Mouse (Mus musculus): Measurements from ENCODE around the gene Ccer2. TPM values are rescaled to one million over a fixed set of nuclear protein-coding genes. Genes with fewer than 3 reads are reported as not detected.
A peak's percentile ranks its signal among the peaks of the same experiment; 100 is the strongest.

The Ccer2 gene
- total and polyA plus RNA-seq, 2 experiments from 2014 or later: not detected

GRCm38 (mm10) chr7:28801901-28802670 lies 46.1 kb downstream of the Ccer2 start:
- Histone ChIP-seq H3K36me3 (replicated peaks; ENCODE audit: control insufficient read depth, insufficient read depth, low read length) (no peaks in the 10 kb centered on the region), H3K4me1 (ENCODE audit: control insufficient read depth, insufficient read depth) (peaks cover 25% of the 10 kb centered on the region), H3K27me3 (ENCODE audit: control insufficient read depth, insufficient read depth, low read length) (no peaks in the 10 kb centered on the region), H3K4me3 (ENCODE audit: low read depth, low read length) (no peak overlapping the region), H3K27ac (ENCODE audit: low read depth) (peak overlapping the region; percentile 90), H3K4me2 (ENCODE audit: low read depth, low read length) (no peak overlapping the region), H3K9me3 (replicated peaks; ENCODE audit: control insufficient read depth, low read length) (no peaks in the 10 kb centered on the region), H3K9ac (replicated peaks; ENCODE audit: low read depth, low read length) (no peak overlapping the region)
- 24% methylated on average over 10 of the region's 10 CpGs for WGBS
- peak; percentile 74 for DNase-seq (ENCODE audit: low spot score)
- TF ChIP-seq CTCF (IDR thresholded peaks at IDR 0.05; ENCODE audit: low read depth) (no peak), EP300 (IDR thresholded peaks at IDR 0.05; ENCODE audit: low read depth) (0 out of 2 replicates have a peak, but pooled peaks have one; percentile 29)
- peak; percentile 53 for ATAC-seq (ENCODE audit: insufficient read depth, low read depth)

DNA sequence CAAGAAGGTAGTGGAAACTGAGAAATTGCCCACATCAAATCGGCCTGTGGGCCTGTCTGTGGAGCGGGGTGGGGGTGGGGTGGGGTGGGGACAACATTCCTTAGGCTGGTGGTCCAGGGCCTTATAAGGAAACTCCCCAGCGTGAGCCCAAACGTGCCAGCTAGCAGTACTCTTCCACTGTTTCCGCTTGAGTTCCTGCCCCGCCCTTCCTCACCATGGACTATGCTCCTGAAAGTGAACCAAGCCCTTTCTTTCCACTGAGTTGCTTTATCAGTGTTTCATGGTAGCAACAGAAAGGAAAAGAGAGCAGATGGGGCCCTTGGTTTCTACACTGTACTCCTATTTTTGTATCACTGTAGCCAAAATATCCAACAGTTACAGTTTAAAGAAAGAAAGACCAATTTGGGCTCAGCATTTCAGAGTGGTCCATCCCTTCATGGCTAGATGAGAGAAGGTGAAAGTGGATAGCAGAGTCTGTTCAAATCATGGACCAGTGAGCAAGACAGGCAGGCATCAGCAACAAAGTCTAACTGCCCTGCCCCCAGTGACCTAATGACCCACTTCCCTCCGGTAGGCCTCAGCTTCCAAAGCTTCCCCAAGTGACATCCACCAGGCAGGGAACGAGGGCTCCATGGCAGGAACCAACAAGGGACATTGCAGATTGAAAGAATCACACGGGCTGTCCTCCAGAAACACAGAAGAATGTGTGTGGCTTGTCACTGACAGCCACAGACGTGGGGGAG lies 47.0 kb downstream of the Ccer2 start:
- Histone ChIP-seq H3K9ac (replicated peaks; ENCODE audit: low read depth, low read length) (no peak overlapping the region), H3K4me3 (ENCODE audit: low read depth, low read length) (no peak overlapping the region)

DNA sequence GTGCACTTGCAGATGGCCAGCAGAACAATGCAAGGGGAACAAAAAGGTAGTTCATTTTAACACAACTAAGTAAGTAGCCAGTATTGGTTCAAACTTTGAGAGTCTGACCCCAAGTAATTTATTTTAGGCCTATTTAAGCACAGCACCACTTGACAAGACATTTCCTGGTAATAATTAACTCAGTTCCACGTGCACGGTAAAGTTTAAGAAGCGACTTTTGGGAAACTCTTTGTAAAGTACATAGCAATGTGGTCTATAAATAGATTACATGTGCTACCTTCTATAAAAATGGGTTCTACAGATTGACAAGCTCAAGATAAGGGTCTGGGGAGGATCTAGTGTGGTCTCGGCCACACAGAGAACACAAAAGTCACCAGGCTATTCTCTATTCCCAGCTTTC lies 47.8 kb downstream of the Ccer2 start:
- DNase-seq (ENCODE audit: low spot score) (no peak), ATAC-seq (ENCODE audit: insufficient read depth, low read depth) (no peak)
- Histone ChIP-seq H3K27me3 (ENCODE audit: control insufficient read depth, insufficient read depth, low read length) (no peaks in the 10 kb centered on the region), H3K4me2 (ENCODE audit: low read depth, low read length) (no peak overlapping the region), H3K9me3 (replicated peaks; ENCODE audit: control insufficient read depth, low read length) (no peaks in the 10 kb centered on the region), H3K4me1 (ENCODE audit: control insufficient read depth, insufficient read depth) (peaks cover 33% of the 10 kb centered on the region), H3K27ac (ENCODE audit: low read depth) (peak overlapping the region; percentile 90), H3K36me3 (replicated peaks; ENCODE audit: control insufficient read depth, insufficient read depth, low read length) (no peaks in the 10 kb centered on the region), H3K9ac (replicated peaks; ENCODE audit: low read depth, low read length) (no peak overlapping the region), H3K4me3 (ENCODE audit: low read depth, low read length) (no peak overlapping the region)
- WGBS: 36% methylated on average over 4 of the region's 4 CpGs
- TF ChIP-seq EP300 (IDR thresholded peaks at IDR 0.05; ENCODE audit: low read depth) (no peak), CTCF (IDR thresholded peaks at IDR 0.05; ENCODE audit: low read depth) (no peak)

More for the DNA sequence above, 47.0 kb downstream of the Ccer2 start:
- no peaks in the 10 kb centered on the region for H3K9me3 ChIP-seq (replicated peaks; ENCODE audit: control insufficient read depth, low read length)
- peak overlapping the region; percentile 90 for H3K27ac ChIP-seq (ENCODE audit: low read depth)
- peak; percentile 76 for DNase-seq (ENCODE audit: low spot score)
- peaks cover 30% of the 10 kb centered on the region for H3K4me1 ChIP-seq (ENCODE audit: control insufficient read depth, insufficient read depth)
- WGBS: 13% methylated on average over 10 of the region's 10 CpGs
- H3K27me3 ChIP-seq (ENCODE audit: control insufficient read depth, insufficient read depth, low read length): no peaks in the 10 kb centered on the region
- TF ChIP-seq CTCF (IDR thresholded peaks at IDR 0.05; ENCODE audit: low read depth): no peak
- TF ChIP-seq EP300 (IDR thresholded peaks at IDR 0.05; ENCODE audit: low read depth): no peak
- H3K36me3 ChIP-seq (replicated peaks; ENCODE audit: control insufficient read depth, insufficient read depth, low read length): no peaks in the 10 kb centered on the region
- peak; percentile 63 for ATAC-seq (ENCODE audit: insufficient read depth, low read depth)
- H3K4me2 ChIP-seq (ENCODE audit: low read depth, low read length): no peak overlapping the region

DNA sequence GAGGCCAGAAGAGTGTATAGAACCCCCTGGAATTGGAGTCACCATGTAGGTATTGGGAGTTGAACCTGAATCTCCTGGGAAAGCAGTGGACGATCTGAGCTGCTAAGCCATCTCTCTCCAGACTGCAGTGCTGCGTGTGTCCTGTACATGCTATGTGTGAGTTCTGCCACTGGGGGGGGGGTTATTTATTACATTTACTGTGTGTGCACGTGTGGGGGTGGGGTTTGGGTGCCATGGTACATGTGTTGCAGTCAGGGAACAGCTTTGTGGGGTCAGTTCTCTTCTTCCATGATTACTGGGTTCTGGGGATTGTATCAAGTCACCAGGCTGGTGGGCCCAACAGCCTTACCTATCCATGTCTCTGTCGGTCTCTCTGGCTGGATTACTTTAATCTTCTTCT lies 50.9 kb downstream of the Ccer2 start:
- ATAC-seq (ENCODE audit: insufficient read depth, low read depth) (no peak), DNase-seq (ENCODE audit: low spot score) (no peak)
- TF ChIP-seq CTCF (IDR thresholded peaks at IDR 0.05; ENCODE audit: low read depth) (no peak), EP300 (IDR thresholded peaks at IDR 0.05; ENCODE audit: low read depth) (no peak)
- peak overlapping the region; percentile 61; the same call in 1 of the 2 replicates for H3K27ac ChIP-seq (ENCODE audit: low read depth)
- no peak overlapping the region for H3K9ac ChIP-seq (replicated peaks; ENCODE audit: low read depth, low read length)
- no peak overlapping the region for H3K4me3 ChIP-seq (ENCODE audit: low read depth, low read length)
- 57% methylated on average over 4 of the region's 4 CpGs for WGBS
- H3K4me1 ChIP-seq (ENCODE audit: control insufficient read depth, insufficient read depth): peaks cover 34% of the 10 kb centered on the region
- no peaks in the 10 kb centered on the region for H3K9me3 ChIP-seq (replicated peaks; ENCODE audit: control insufficient read depth, low read length)
- H3K36me3 ChIP-seq (replicated peaks; ENCODE audit: control insufficient read depth, insufficient read depth, low read length): 0 out of 2 replicates have a peak, but pooled peaks cover under 1% of the 10 kb centered on the region
- H3K4me2 ChIP-seq (ENCODE audit: low read depth, low read length): no peak overlapping the region
- H3K27me3 ChIP-seq (ENCODE audit: control insufficient read depth, insufficient read depth, low read length): no peaks in the 10 kb centered on the region

DNA sequence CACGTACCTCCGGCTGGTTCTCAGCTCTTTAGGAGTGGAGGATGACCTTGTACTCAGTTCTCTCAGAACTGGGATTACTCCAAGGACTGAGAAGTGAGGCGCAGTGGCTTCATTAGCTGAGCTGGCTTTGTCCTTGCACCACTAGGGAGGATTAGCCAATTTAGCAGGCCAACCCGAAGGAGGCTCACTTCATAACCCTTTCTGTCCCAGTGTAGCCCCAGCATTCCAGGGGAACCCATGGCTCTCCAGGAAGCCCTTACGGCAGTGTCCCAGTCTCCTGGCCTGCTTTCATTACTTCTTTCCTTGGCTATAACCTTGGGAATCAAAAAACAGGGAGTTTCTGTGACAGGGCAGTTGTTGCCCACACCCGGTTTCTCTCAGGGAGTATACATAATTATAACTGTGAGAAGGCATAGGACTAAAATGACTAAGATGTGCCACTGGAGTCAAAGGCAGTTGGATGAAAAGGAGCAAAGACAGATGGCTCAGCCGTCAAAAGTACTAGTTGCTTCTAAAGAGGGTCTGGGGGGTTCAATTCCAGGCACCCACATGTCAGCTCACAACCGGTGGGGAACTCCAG lies 51.8 kb downstream of the Ccer2 start:
- ATAC-seq (ENCODE audit: insufficient read depth, low read depth) (no peak), DNase-seq (ENCODE audit: low spot score) (no peak)
- Histone ChIP-seq H3K9me3 (replicated peaks; ENCODE audit: control insufficient read depth, low read length) (no peaks in the 10 kb centered on the region), H3K27ac (ENCODE audit: low read depth) (peak overlapping the region; percentile 100), H3K4me3 (ENCODE audit: low read depth, low read length) (peak overlapping the region; percentile 82), H3K9ac (replicated peaks; ENCODE audit: low read depth, low read length) (peak overlapping the region; percentile 96), H3K27me3 (ENCODE audit: control insufficient read depth, insufficient read depth, low read length) (no peaks in the 10 kb centered on the region), H3K4me2 (ENCODE audit: low read depth, low read length) (peak overlapping the region; percentile 85), H3K36me3 (replicated peaks; ENCODE audit: control insufficient read depth, insufficient read depth, low read length) (0 out of 2 replicates have a peak, but pooled peaks cover 8% of the 10 kb centered on the region), H3K4me1 (ENCODE audit: control insufficient read depth, insufficient read depth) (peaks cover 38% of the 10 kb centered on the region)
- no peak for TF ChIP-seq CTCF (IDR thresholded peaks at IDR 0.05; ENCODE audit: low read depth)
- no peak for TF ChIP-seq EP300 (IDR thresholded peaks at IDR 0.05; ENCODE audit: low read depth)
- WGBS: 31% methylated on average over 7 of the region's 8 CpGs

Data from heart, postnatal 0 days (tissue).